Mouse (Mus musculus) large intestine, adult 2 months (tissue): ENCODE results near the gene Bcr. TPM values are rescaled to one million over a fixed set of nuclear protein-coding genes. Genes with fewer than 3 reads are reported as not detected.
A peak's percentile ranks its signal among the peaks of the same experiment; 100 is the strongest.

Experiments
- DNase-seq: peaks from one replicate; pipeline ENCODE4 v3.0.0-alpha.2; 2012; ENCODE audit warnings: low read depth, low spot score
- WGBS: fragments of 180-500 bp; shearing (Covaris S2); methylation state at CpG from one replicate; pipeline ENCODE4 v1.1.7; 2018; 5-methylcytosine and 5-hydroxymethylcytosine counted together
- polyA plus RNA-seq: library from polyadenylated mRNA; depleted of rRNA; stranded (reverse); fragments of >200 nt; gene quantifications from 2 replicates; pipeline ENCODE4 v1.2.3, GENCODE M21; 2012

The Bcr gene
- polyA plus RNA-seq, 1 experiment: 29.2 TPM

- no peak for DNase-seq
- 56% methylated on average over 6 of the region's 6 CpGs for WGBS
Observed at GRCm38 (mm10) chr10:75118444-75118843, 58.1 kb downstream of the Bcr start.

GRCm38 (mm10) chr10:75119396-75119795 lies 59.0 kb downstream of the Bcr start:
- 34% methylated on average over 3 of the region's 3 CpGs for WGBS
- no peak for DNase-seq

- no peak for DNase-seq
- 75% methylated on average over 5 of the region's 5 CpGs for WGBS
Observed at GRCm38 (mm10) chr10:75120176-75120575, 59.8 kb downstream of the Bcr start.

GRCm38 (mm10) chr10:75121028-75121427 lies 60.6 kb downstream of the Bcr start:
- no peak for DNase-seq
- 49% methylated on average over 5 of the region's 5 CpGs for WGBS

GRCm38 (mm10) chr10:75125577-75125976 lies 65.2 kb downstream of the Bcr start:
- no peak for DNase-seq
- WGBS: 78% methylated on average over 4 of the region's 4 CpGs

- peak; percentile 97 for DNase-seq
Observed at GRCm38 (mm10) chr10:75129283-75129710, 68.9 kb downstream of the Bcr start.

GRCm38 (mm10) chr10:75130372-75131046 lies 70.1 kb downstream of the Bcr start:
- DNase-seq: no peak
- 74% methylated on average over 4 of the region's 4 CpGs for WGBS

More at GRCm38 (mm10) chr10:75129283-75129710, 68.9 kb downstream of the Bcr start:
- WGBS: 24% methylated on average over 7 of the region's 7 CpGs

- 33% methylated on average over 8 of the region's 8 CpGs for WGBS
Observed at GRCm38 (mm10) chr10:75131625-75132024, 71.2 kb downstream of the Bcr start.

GRCm38 (mm10) chr10:75134861-75135517 lies 74.6 kb downstream of the Bcr start:
- WGBS: 95% methylated on average over 15 of the region's 15 CpGs
- no peak for DNase-seq

More at GRCm38 (mm10) chr10:75131625-75132024, 71.2 kb downstream of the Bcr start:
- DNase-seq: peak; percentile 59

- WGBS: 96% methylated on average over 21 of the region's 21 CpGs
- no peak for DNase-seq
Observed at GRCm38 (mm10) chr10:75135518-75136162, 75.2 kb downstream of the Bcr start.

- DNase-seq: no peak
- WGBS: 86% methylated on average over 3 of the region's 3 CpGs
Observed at GRCm38 (mm10) chr10:75137148-75137547, 76.8 kb downstream of the Bcr start.

- DNase-seq: no peak
- 77% methylated on average over 17 of the region's 17 CpGs for WGBS
Observed at GRCm38 (mm10) chr10:75145221-75145620, 84.8 kb downstream of the Bcr start.

- no peak for DNase-seq
- 83% methylated on average over 4 of the region's 4 CpGs for WGBS
Observed at GRCm38 (mm10) chr10:75146001-75146400, 85.6 kb downstream of the Bcr start.

- WGBS: 85% methylated on average over 10 of the region's 10 CpGs
- DNase-seq: no peak
Observed at GRCm38 (mm10) chr10:75146619-75147018, 86.2 kb downstream of the Bcr start.

- no peak for DNase-seq
- WGBS: 72% methylated on average over 6 of the region's 6 CpGs
Observed at GRCm38 (mm10) chr10:75148295-75148694, 87.9 kb downstream of the Bcr start.

- 87% methylated on average over 5 of the region's 5 CpGs for WGBS
- DNase-seq: no peak
Observed at GRCm38 (mm10) chr10:75150361-75150760, 90.0 kb downstream of the Bcr start.

GRCm38 (mm10) chr10:75151311-75151710 lies 90.9 kb downstream of the Bcr start:
- peak; percentile 55 for DNase-seq

- WGBS: 80% methylated on average over 6 of the region's 6 CpGs
Observed at GRCm38 (mm10) chr10:75156835-75157234, 96.4 kb downstream of the Bcr start.

GRCm38 (mm10) chr10:75157713-75158112 lies 97.3 kb downstream of the Bcr start:
- no peak for DNase-seq
- 89% methylated on average over 8 of the region's 8 CpGs for WGBS

More at GRCm38 (mm10) chr10:75156835-75157234, 96.4 kb downstream of the Bcr start:
- no peak for DNase-seq

GRCm38 (mm10) chr10:75158356-75158755 lies 98.0 kb downstream of the Bcr start:
- WGBS: 42% methylated on average over 1 of the region's 1 CpGs
- no peak for DNase-seq
